Mouse (Mus musculus) left cerebral cortex, adult 2 months (tissue): ENCODE results near the gene Rpl23. TPM values are rescaled to one million over a fixed set of nuclear protein-coding genes. Genes with fewer than 3 reads are reported as not detected.

Experiments
- DNase-seq, 2 experiments: peaks; one replicate each; pipeline ENCODE4 v3.0.0; 2021 to 2022; ENCODE audit warnings: low spot score in 2 of 2, mixed read lengths in 1 of 2; ENCODE audit errors: extremely low spot score in 1 of 2
- H3K27ac ChIP-seq: fragments of 200-600 bp; 2 replicates; pipeline ENCODE4 v1.8.1; 2022
- H3K4me3 ChIP-seq: fragments of 200-600 bp; 2 replicates; pipeline ENCODE4 v1.8.1; 2022
- CTCF ChIP-seq: fragments of 200-600 bp; IDR thresholded peaks from 2 replicates; pipeline ENCODE4 v1.8.1; 2022; ENCODE audit warnings: antibody characterized with exemption, mild to moderate bottlenecking, moderate library complexity
- intact Hi-C: fragments of 180-260 bp; cut with DNase I; formaldehyde crosslinking; loops from one replicate; pipeline ENCODE4 v1.15.1; 2025
- total RNA-seq, 2 experiments: library from RNA; stranded (reverse); gene quantifications; 2 replicates each; pipeline ENCODE4 v1.2.3; 2021

Gene Rpl23
- total RNA-seq, 2 experiments from 2014 or later: 326 to 327 TPM

DNA sequence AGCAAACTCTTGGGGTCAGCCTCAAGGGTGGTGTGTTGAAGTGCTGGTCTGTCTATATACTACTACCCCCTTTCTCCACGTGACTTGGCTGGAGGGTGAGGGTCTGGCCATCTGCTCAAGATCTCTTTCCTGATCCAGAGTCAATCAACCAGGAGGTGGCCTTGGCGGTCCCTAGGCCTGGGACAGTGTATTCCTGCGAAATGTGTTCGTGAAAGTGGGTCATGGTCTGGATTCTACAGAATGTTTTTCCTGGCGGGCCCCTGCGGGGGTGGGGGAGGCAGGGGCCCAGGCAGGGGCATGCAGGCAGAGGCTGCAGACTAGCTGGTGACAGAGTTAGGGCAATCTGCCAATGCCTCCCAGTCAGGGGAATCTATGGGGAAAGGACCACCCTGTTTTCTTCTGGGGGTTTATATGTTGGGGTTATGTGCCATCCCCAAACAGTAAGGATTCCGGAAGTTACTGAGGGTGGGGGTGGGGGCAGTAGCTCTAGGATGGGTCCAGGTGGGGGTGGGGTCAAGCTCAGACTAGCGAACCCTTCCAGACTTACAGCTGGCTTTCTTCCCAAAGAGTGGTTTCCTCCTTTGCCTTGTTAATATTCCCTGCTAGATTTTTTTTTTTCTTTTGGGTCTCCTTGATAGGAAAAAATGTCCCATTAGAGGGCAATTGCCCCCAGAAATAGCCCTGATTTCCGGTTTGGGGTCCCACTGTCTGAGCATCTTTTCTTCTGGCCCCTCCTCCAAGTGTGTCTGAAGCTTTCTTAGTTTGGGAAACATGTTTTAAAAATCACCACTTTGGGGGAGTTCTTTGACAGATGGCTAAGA, 22.8 kb upstream of the Rpl23 start:
- DNase-seq: no peak
- intact Hi-C loops: no loop called here
- H3K4me3 ChIP-seq: no peak overlapping the region
- TF ChIP-seq CTCF: no peak
- peak overlapping the region; percentile 72; the same call in 1 of the 2 replicates for H3K27ac ChIP-seq

GRCm38 (mm10) chr11:97803847-97804246, 21.6 kb upstream of the Rpl23 start:
- H3K4me3 ChIP-seq: no peak overlapping the region
- H3K27ac ChIP-seq: peak overlapping the region; percentile 4; the same call in 1 of the 2 replicates
- DNase-seq: no peak
- no peak for TF ChIP-seq CTCF
- intact Hi-C loops: no loop called here

GRCm38 (mm10) chr11:97802495-97802894, 20.3 kb upstream of the Rpl23 start:
- intact Hi-C loops: no loop called here
- Histone ChIP-seq H3K27ac (peak overlapping the region; percentile 98; the same call in 1 of the 2 replicates), H3K4me3 (peak overlapping the region; percentile 75; the same call in 1 of the 2 replicates)
- no peak for DNase-seq
- no peak for TF ChIP-seq CTCF

- DNase-seq: no peak
- Histone ChIP-seq H3K27ac (peak overlapping the region; percentile 98), H3K4me3 (peak overlapping the region; percentile 75)
- no peak for TF ChIP-seq CTCF
- intact Hi-C loops: no loop called here
Measured at GRCm38 (mm10) chr11:97802194-97802470, 19.9 kb upstream of the Rpl23 start.

DNA sequence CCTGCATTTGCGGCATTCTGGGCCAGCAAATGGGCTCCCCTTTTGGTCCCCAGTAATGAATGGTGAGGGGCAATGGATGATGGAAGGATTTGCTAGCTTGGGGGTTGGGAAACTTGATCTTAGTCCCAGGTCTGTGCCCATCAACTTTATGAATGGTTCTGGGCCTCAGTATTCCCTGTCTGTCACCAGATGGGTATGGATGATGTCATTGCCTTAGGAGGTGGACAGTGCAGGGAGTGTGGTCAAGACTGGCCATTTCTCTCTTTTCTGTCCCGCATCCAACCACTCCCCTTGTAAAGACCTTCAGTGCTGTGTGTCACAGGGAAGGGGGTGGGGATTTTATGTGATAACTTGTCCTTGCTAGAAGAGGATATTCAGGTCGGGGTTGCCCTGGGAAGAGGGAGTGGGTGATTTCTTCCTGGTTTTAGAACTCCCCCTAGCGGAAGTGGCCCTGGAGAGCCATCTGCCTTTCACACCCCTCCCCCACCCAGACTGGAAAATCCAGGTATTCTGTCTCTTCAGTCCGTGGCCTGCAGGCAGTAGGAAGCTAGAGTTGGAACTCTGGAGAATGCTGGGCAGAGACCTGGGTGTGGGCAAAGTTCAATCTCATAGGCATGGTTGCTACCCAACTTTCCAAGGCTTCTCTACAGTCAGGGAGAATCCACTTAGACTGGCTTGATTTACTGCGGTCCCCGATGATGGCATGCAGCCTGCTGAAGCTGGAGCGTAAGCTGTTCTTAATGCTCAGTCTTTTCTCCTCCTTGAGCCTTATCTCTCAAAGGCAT, 19.4 kb upstream of the Rpl23 start:
- Histone ChIP-seq H3K4me3 (peak overlapping the region; percentile 75), H3K27ac (peak overlapping the region; percentile 98)
- intact Hi-C loops: loop anchor here (1.0 to 2.0 kb wide), 2 partner anchors 40 to 83 kb away; partner anchors contain the start of gene Fbxo47
- DNase-seq: no peak
- TF ChIP-seq CTCF: peak; percentile 58

- Histone ChIP-seq H3K4me3 (peak overlapping the region; percentile 75), H3K27ac (peak overlapping the region; percentile 98)
- no peak for TF ChIP-seq CTCF
- intact Hi-C loops: loop anchor here (1.0 to 2.0 kb wide), 2 partner anchors 40 to 84 kb away; partner anchors contain the start of gene Fbxo47
- no peak for DNase-seq
Measured at GRCm38 (mm10) chr11:97800691-97801408, 18.6 kb upstream of the Rpl23 start.

- DNase-seq: peak; percentile 53 to 65
- intact Hi-C loops: loop anchor here (2.0 kb wide), 2 partner anchors 85 to 189 kb away; partner anchors contain the start of gene Fbxo47
- Histone ChIP-seq H3K4me3 (peak overlapping the region; percentile 75), H3K27ac (peak overlapping the region; percentile 98)
- TF ChIP-seq CTCF: no peak
Measured at GRCm38 (mm10) chr11:97799994-97800690, 17.9 kb upstream of the Rpl23 start.

DNA sequence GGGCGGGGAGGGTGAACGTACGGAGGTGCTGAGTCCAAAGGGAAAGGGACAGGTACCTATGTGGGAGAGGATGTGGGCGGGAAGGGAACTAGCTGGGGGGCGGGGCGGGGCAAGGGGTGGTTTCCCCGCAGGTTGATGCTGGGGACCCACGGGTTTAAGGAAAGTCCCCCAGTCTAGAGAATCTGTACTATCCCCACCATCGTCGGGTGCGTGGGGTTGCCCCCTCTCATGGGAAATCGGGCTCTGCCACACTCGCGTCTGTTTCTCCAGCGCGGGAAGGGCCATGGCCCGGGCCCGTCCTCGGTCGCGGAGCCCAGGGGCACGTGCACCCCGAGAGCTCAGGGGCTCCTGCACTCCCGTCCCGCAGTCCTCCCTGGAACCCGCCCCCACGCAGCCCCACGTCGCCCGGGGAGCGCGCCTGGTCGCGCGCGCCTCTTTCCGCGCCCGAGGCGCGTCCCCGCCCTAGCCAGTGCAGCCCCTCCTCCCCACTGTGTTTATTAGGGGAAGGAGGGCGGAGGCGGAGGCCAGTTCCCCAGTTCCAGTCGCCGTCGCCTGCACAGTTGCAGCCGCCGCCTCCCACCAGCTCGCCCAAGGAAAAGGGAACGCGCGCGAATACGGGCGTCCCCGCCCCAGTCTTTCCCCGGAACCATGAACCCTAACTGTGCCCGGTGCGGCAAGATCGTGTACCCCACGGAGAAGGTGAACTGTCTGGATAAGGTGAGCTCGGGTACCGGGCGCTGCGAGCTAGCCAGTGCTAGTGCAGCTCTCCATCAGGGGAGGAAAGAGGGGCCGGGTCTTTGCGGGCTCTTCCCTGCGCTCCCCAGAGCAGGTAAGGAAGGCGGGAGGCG, 17.1 kb upstream of the Rpl23 start:
- H3K4me3 ChIP-seq: peak overlapping the region; percentile 75
- peak overlapping the region; percentile 98 for H3K27ac ChIP-seq
- no peak for TF ChIP-seq CTCF
- DNase-seq: peak; percentile 89 to 90
- intact Hi-C loops: loop anchor here (2.0 kb wide), 1 partner anchor 189 kb away; no protein-coding TSS in a partner anchor

- H3K27ac ChIP-seq: peak within 1 kb of the TSS; percentile 98
- peak within 1 kb of the TSS; percentile 75 for H3K4me3 ChIP-seq
- no peak for TF ChIP-seq CTCF
- intact Hi-C loops: loop anchor here (2.0 kb wide), 1 partner anchor 190 kb away; no protein-coding TSS in a partner anchor
- peak; percentile 88 to 94 for DNase-seq
Measured at GRCm38 (mm10) chr11:97798782-97799145, 16.5 kb upstream of the Rpl23 start, which contains the start of gene Lasp1. Lasp1 (plus strand) TSS chr11:97799000.

DNA sequence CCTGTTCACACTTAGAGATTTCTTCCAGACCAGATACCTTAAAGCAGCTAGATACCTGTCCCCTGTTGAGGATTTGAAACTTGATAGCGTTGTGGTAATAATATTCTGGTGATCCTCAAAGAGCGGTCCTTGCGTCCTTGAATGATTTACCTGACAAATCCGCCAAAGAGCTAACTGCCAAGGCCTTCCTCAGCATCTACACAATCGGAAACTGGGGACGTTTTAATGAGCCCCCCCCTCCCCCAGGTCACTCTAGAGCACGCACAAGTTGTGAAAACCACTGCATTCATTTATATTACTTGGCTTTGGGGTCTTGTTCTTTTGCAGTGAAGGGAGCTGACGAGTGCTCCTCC, 15.8 kb upstream of the Rpl23 start:
- no peak for DNase-seq
- Histone ChIP-seq H3K4me3 (no peak overlapping the region), H3K27ac (no peak overlapping the region)
- intact Hi-C loops: loop anchor here (2.0 kb wide), 1 partner anchor 191 kb away; no protein-coding TSS in a partner anchor
- no peak for TF ChIP-seq CTCF
